Mouse (Mus musculus): ENCODE measurements around the gene Col4a4. TPM values are rescaled to one million over a fixed set of nuclear protein-coding genes. Genes with fewer than 3 reads are reported as not detected.

Gene Col4a4
- polyA plus RNA-seq, 2 experiments = 0.02 to 0.08 TPM

DNA sequence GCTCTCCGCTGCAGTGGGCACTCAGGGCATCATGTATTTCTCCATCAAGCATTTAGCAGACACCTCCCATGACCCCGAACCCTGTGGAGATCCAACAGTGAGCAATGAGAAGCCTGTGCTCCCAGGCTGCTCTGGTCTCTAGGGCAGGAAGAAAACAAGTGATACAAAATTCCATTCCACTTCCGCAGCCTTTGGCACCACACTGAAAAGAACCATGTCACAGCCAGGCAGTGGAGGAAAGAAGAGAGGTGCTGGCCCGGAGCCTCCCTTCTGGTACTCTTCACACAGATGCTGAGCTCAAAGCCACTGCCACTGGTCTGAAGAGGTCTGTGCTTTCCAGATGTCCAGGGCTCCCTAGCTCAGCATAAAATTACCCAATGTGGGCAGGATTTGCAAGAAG lies 125.6 kb downstream of the Col4a4 start:
- TF ChIP-seq EP300 (IDR thresholded peaks at IDR 0.05; ENCODE audit: low read depth) = no peak
- TF ChIP-seq CTCF (IDR thresholded peaks at IDR 0.05; ENCODE audit: low read depth) = no peak
- H3K9ac ChIP-seq (replicated peaks) = no peak overlapping the region

GRCm38 (mm10) chr1:82459926-82460325 lies 126.7 kb downstream of the Col4a4 start:
- no peak for ATAC-seq (ENCODE audit: insufficient read depth)
- no peaks in the 10 kb centered on the region for H3K36me3 ChIP-seq (replicated peaks; ENCODE audit: control insufficient read depth, insufficient read depth, low read depth)
- H3K9ac ChIP-seq (replicated peaks) = no peak overlapping the region
- DNase-seq (ENCODE audit: low read depth in 3 of 3, low spot score in 3 of 3) = no peak
- H3K4me2 ChIP-seq (ENCODE audit: low read depth) = no peak overlapping the region
- WGBS (ENCODE audit: insufficient replicate concordance) = 49% methylated on average over 2 of the region's 2 CpGs
- no peaks in the 10 kb centered on the region for H3K9me3 ChIP-seq (ENCODE audit: control insufficient read depth, low read length)
- H3K27me3 ChIP-seq (ENCODE audit: control insufficient read depth, insufficient read depth, low read length) = no peaks in the 10 kb centered on the region
- no peak overlapping the region for H3K4me3 ChIP-seq (ENCODE audit: insufficient read depth in 1 of 2, low read depth in 2 of 2, low read length in 2 of 2)
- H3K27ac ChIP-seq = no peak overlapping the region
- TF ChIP-seq CTCF (IDR thresholded peaks at IDR 0.05; ENCODE audit: low read depth) (no peak), EP300 (IDR thresholded peaks at IDR 0.05; ENCODE audit: low read depth) (no peak)
- H3K4me1 ChIP-seq (replicated peaks; ENCODE audit: control insufficient read depth in 2 of 2, insufficient read depth in 2 of 2, low read length in 1 of 2) = no peaks in the 10 kb centered on the region

More for the DNA sequence above, 125.6 kb downstream of the Col4a4 start:
- ATAC-seq (ENCODE audit: insufficient read depth) = no peak
- DNase-seq (ENCODE audit: low read depth in 3 of 3, low spot score in 3 of 3) = no peak
- no peaks in the 10 kb centered on the region for H3K27me3 ChIP-seq (ENCODE audit: control insufficient read depth, insufficient read depth, low read length)
- H3K36me3 ChIP-seq (replicated peaks; ENCODE audit: control insufficient read depth, insufficient read depth, low read depth) = no peaks in the 10 kb centered on the region
- H3K27ac ChIP-seq = no peak overlapping the region
- no peak overlapping the region for H3K4me2 ChIP-seq (ENCODE audit: low read depth)
- no peaks in the 10 kb centered on the region for H3K4me1 ChIP-seq (replicated peaks; ENCODE audit: control insufficient read depth in 2 of 2, insufficient read depth in 2 of 2, low read length in 1 of 2)
- 45% methylated on average over 4 of the region's 4 CpGs for WGBS (ENCODE audit: insufficient replicate concordance)
- no peaks in the 10 kb centered on the region for H3K9me3 ChIP-seq (ENCODE audit: control insufficient read depth, low read length)
- no peak overlapping the region for H3K4me3 ChIP-seq (ENCODE audit: insufficient read depth in 1 of 2, low read depth in 2 of 2, low read length in 2 of 2)

GRCm38 (mm10) chr1:82459350-82459749 lies 127.3 kb downstream of the Col4a4 start:
- 40% methylated on average over 4 of the region's 4 CpGs for WGBS (ENCODE audit: insufficient replicate concordance)
- Histone ChIP-seq H3K4me3 (ENCODE audit: insufficient read depth in 1 of 2, low read depth in 2 of 2, low read length in 2 of 2) (no peak overlapping the region), H3K9ac (replicated peaks) (no peak overlapping the region), H3K27me3 (ENCODE audit: control insufficient read depth, insufficient read depth, low read length) (no peaks in the 10 kb centered on the region), H3K27ac (no peak overlapping the region), H3K4me1 (replicated peaks; ENCODE audit: control insufficient read depth in 2 of 2, insufficient read depth in 2 of 2, low read length in 1 of 2) (no peaks in the 10 kb centered on the region), H3K36me3 (replicated peaks; ENCODE audit: control insufficient read depth, insufficient read depth, low read depth) (no peaks in the 10 kb centered on the region), H3K9me3 (ENCODE audit: control insufficient read depth, low read length) (no peaks in the 10 kb centered on the region), H3K4me2 (ENCODE audit: low read depth) (no peak overlapping the region)
- ATAC-seq (ENCODE audit: insufficient read depth) = no peak
- no peak for DNase-seq (ENCODE audit: low read depth in 3 of 3, low spot score in 3 of 3)
- TF ChIP-seq CTCF (IDR thresholded peaks at IDR 0.05; ENCODE audit: low read depth) (no peak), EP300 (IDR thresholded peaks at IDR 0.05; ENCODE audit: low read depth) (no peak)

DNA sequence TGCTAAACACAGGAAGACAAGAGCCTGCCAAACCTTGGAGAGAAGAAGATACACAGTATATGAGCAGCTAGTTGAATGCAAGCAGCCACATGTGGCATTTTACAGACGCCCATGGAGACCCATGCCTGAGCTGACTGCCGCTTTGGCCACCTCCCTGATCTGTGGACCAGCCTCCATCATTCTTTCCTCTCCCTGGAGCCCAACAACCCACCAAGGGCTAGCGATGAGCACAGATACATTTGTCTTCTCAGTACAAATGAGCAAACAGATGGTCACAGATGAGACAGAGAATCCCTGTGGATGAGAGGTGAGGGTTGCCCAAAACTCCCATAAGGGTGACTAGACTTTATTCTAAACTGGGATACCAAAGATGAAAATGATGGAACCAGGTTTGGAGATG lies 132.6 kb downstream of the Col4a4 start:
- DNase-seq (ENCODE audit: low read depth in 3 of 3, low spot score in 3 of 3) (no peak), ATAC-seq (ENCODE audit: insufficient read depth) (no peak)
- H3K9ac ChIP-seq (replicated peaks) = no peak overlapping the region
- TF ChIP-seq EP300 (IDR thresholded peaks at IDR 0.05; ENCODE audit: low read depth) = no peak
- no peak for TF ChIP-seq CTCF (IDR thresholded peaks at IDR 0.05; ENCODE audit: low read depth)
- no peaks in the 10 kb centered on the region for H3K4me1 ChIP-seq (replicated peaks; ENCODE audit: control insufficient read depth in 2 of 2, insufficient read depth in 2 of 2, low read length in 1 of 2)
- no peak overlapping the region for H3K4me2 ChIP-seq (ENCODE audit: low read depth)
- H3K27me3 ChIP-seq (ENCODE audit: control insufficient read depth, insufficient read depth, low read length) = no peaks in the 10 kb centered on the region
- no peak overlapping the region for H3K27ac ChIP-seq
- 57% methylated on average over 3 of the region's 3 CpGs for WGBS (ENCODE audit: insufficient replicate concordance)
- H3K36me3 ChIP-seq (replicated peaks; ENCODE audit: control insufficient read depth, insufficient read depth, low read depth) = no peaks in the 10 kb centered on the region
- H3K4me3 ChIP-seq (ENCODE audit: insufficient read depth in 1 of 2, low read depth in 2 of 2, low read length in 2 of 2) = no peak overlapping the region
- H3K9me3 ChIP-seq (ENCODE audit: control insufficient read depth, low read length) = no peaks in the 10 kb centered on the region

DNA sequence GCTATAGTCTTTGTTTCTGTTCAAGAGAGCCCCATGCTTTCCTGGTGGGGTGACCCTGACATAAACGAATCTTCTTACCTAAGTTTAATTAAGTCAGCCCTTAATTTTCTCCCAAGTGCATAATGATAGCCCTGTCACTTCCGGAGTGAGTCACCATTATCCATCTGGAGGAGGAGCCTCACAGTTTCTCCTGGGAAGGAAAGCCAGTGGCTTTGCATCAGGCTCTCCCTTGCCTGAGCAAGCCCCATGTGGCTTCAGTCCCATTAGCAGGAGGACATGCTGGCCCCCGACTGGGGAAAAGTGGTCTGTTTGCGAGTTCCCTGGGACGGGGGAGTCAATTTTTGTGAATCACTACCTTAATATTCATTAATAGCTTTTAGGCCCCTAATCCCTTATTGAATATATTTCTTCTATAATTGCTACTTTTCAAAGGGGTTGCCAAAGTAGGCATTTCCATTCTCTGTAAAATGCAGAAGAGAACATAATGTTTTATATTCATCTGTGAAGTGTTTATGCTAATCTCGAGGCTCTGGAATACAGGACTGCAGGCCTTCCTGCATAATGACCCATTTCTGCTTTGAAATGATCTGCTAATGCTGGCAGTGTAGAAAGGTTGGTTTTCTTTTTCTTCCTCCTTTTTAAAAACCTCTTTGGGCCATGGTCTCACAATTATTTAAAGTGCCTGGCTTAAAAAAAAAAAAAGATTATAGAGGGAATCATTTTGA lies 134.6 kb downstream of the Col4a4 start:
- no peaks in the 10 kb centered on the region for H3K36me3 ChIP-seq (replicated peaks; ENCODE audit: control insufficient read depth, insufficient read depth, low read depth)
- TF ChIP-seq CTCF (IDR thresholded peaks at IDR 0.05; ENCODE audit: low read depth) (no peak), EP300 (IDR thresholded peaks at IDR 0.05; ENCODE audit: low read depth) (no peak)
- no peaks in the 10 kb centered on the region for H3K9me3 ChIP-seq (ENCODE audit: control insufficient read depth, low read length)
- ATAC-seq (ENCODE audit: insufficient read depth) (no peak), DNase-seq (ENCODE audit: low read depth in 3 of 3, low spot score in 3 of 3) (no peak)
- 30% methylated on average over 6 of the region's 6 CpGs for WGBS (ENCODE audit: insufficient replicate concordance)
- H3K4me1 ChIP-seq (replicated peaks; ENCODE audit: control insufficient read depth in 2 of 2, insufficient read depth in 2 of 2, low read length in 1 of 2) = no peaks in the 10 kb centered on the region
- no peaks in the 10 kb centered on the region for H3K27me3 ChIP-seq (ENCODE audit: control insufficient read depth, insufficient read depth, low read length)
- no peak overlapping the region for H3K27ac ChIP-seq
- no peak overlapping the region for H3K9ac ChIP-seq (replicated peaks)
- H3K4me3 ChIP-seq (ENCODE audit: insufficient read depth in 1 of 2, low read depth in 2 of 2, low read length in 2 of 2) = no peak overlapping the region
- H3K4me2 ChIP-seq (ENCODE audit: low read depth) = no peak overlapping the region

Measured in liver, embryonic 14.5 days (tissue).